ENCODE assay signal across 7 mouse cellular contexts in genomic region chr1:43092056-43093015, GRCm38 (mm10). TPM values are rescaled to one million over a fixed set of nuclear protein-coding genes. Genes with fewer than 3 reads are reported as not detected.
DNase-seq lines count a peak whose midpoint lies in the region; ATAC-seq lines count a peak whose summit lies in the region.

No protein-coding gene starts in this region.

- DNase-seq in adrenal gland, postnatal 10 days: peak; percentile 79
- DNase-seq in embryonic facial prominence, embryonic 10.5 days (ENCODE audit: low spot score): peak; percentile 77
- DNase-seq in gastrocnemius, postnatal 4 days (ENCODE audit: low spot score in 2 of 2): peak; percentile 39 to 64
- DNase-seq in left cerebral cortex, postnatal 36 days (ENCODE audit: low spot score in 2 of 2): peak; percentile 83 to 84
- DNase-seq in mesoderm, embryonic 11.5 days (ENCODE audit: low read depth, low spot score): peak; percentile 60
- DNase-seq in right cerebral cortex, postnatal 36 days (ENCODE audit: low spot score in 2 of 2): peak; percentile 57 to 72

- no peaks in the 10 kb centered on the region for H3K27me3 ChIP-seq in embryonic facial prominence, embryonic 10.5 days (replicated peaks; ENCODE audit: low read depth, poor library complexity, severe bottlenecking)
- no peaks in the 10 kb centered on the region for H3K27me3 ChIP-seq in intestine, embryonic 16.5 days (replicated peaks; ENCODE audit: control insufficient read depth, insufficient read depth, low read length)

- WGBS in embryonic facial prominence, embryonic 10.5 days: 2% methylated on average over 102 of the region's 102 CpGs
- under 1% methylated on average over 102 of the region's 102 CpGs for WGBS in intestine, embryonic 16.5 days

- intact Hi-C loops in left cerebral cortex, postnatal 36 days (cut with DNase I): no loop called here

- peak overlapping the region; percentile 95 for H3K9ac ChIP-seq in intestine, embryonic 16.5 days (ENCODE audit: low read depth, low read length)

- peak; percentile 94 for ATAC-seq in intestine, embryonic 16.5 days

- H3K36me3 ChIP-seq in embryonic facial prominence, embryonic 10.5 days (replicated peaks): peaks cover 3% of the 10 kb centered on the region; the same call in 1 of the 2 replicates
- H3K36me3 ChIP-seq in intestine, embryonic 16.5 days (ENCODE audit: control insufficient read depth, insufficient read depth, low read length): no peaks in the 10 kb centered on the region

- H3K4me3 ChIP-seq in embryonic facial prominence, embryonic 10.5 days: peak overlapping the region; percentile 88
- H3K4me3 ChIP-seq in intestine, embryonic 16.5 days (ENCODE audit: low read length): peak overlapping the region; percentile 83

- H3K9me3 ChIP-seq in embryonic facial prominence, embryonic 10.5 days: no peaks in the 10 kb centered on the region
- no peaks in the 10 kb centered on the region for H3K9me3 ChIP-seq in intestine, embryonic 16.5 days (ENCODE audit: control insufficient read depth, low read length)

- peaks cover 19% of the 10 kb centered on the region for H3K4me1 ChIP-seq in embryonic facial prominence, embryonic 10.5 days
- H3K4me1 ChIP-seq in intestine, embryonic 16.5 days (ENCODE audit: control insufficient read depth, insufficient read depth, low read length): peaks cover 9% of the 10 kb centered on the region

- H3K4me2 ChIP-seq in intestine, embryonic 16.5 days (ENCODE audit: low read depth, low read length): peak overlapping the region; percentile 88

- peak overlapping the region; percentile 91 for H3K27ac ChIP-seq in embryonic facial prominence, embryonic 10.5 days (replicated peaks)
- peak overlapping the region; percentile 83 for H3K27ac ChIP-seq in intestine, embryonic 16.5 days (ENCODE audit: low read length)

RNA-seq across cellular contexts. Expression of gene Tgfbrap1, which starts 6.1 kb away (rescaled TPM):
- total RNA-seq in adrenal gland, postnatal 10 days (2021): 10 to 100 TPM; 23.0 to 26.8 TPM
- 12.4 and 12.8 TPM in 2 replicates for polyA plus RNA-seq in embryonic facial prominence, embryonic 10.5 days (2016; fragmentation: Nextera tagmentation; extraction: Ambion mirVana)
- 10 to 100 TPM; 15.2 to 17.0 TPM for total RNA-seq in gastrocnemius, postnatal 4 days (2021)
- 8.6 and 9.8 TPM in 2 replicates for polyA plus RNA-seq in intestine, embryonic 16.5 days (2015; fragmentation: Nextera tagmentation; extraction: Ambion mirVana)
- total RNA-seq in left cerebral cortex, postnatal 36 days (2021): 10 to 100 TPM; 43.2 to 44.3 TPM

RNA-seq across cellular contexts. Expression of gene AI597479, which starts 6.2 kb away (rescaled TPM):
- total RNA-seq in adrenal gland, postnatal 10 days (2021): 10 to 100 TPM; 13.2 to 16.4 TPM
- polyA plus RNA-seq in embryonic facial prominence, embryonic 10.5 days (2016; fragmentation: Nextera tagmentation; extraction: Ambion mirVana): 40.0 and 43.3 TPM in 2 replicates
- total RNA-seq in gastrocnemius, postnatal 4 days (2021): 10 to 100 TPM; 15.4 to 15.9 TPM
- polyA plus RNA-seq in intestine, embryonic 16.5 days (2015; fragmentation: Nextera tagmentation; extraction: Ambion mirVana): 22.3 and 23.6 TPM in 2 replicates
- 10 to 100 TPM; 23.4 to 23.5 TPM for total RNA-seq in left cerebral cortex, postnatal 36 days (2021)

Comparison
In these comparisons a context has a peak if more than half of its experiments do, and no peak if none do; other contexts are left out.
1. Peak in every context shown above with its lines: DNase-seq, ATAC-seq, H3K4me3 ChIP-seq and H3K27ac ChIP-seq.